Mouse (Mus musculus): ENCODE measurements around the gene Atf6b.

The Atf6b gene

DNA sequence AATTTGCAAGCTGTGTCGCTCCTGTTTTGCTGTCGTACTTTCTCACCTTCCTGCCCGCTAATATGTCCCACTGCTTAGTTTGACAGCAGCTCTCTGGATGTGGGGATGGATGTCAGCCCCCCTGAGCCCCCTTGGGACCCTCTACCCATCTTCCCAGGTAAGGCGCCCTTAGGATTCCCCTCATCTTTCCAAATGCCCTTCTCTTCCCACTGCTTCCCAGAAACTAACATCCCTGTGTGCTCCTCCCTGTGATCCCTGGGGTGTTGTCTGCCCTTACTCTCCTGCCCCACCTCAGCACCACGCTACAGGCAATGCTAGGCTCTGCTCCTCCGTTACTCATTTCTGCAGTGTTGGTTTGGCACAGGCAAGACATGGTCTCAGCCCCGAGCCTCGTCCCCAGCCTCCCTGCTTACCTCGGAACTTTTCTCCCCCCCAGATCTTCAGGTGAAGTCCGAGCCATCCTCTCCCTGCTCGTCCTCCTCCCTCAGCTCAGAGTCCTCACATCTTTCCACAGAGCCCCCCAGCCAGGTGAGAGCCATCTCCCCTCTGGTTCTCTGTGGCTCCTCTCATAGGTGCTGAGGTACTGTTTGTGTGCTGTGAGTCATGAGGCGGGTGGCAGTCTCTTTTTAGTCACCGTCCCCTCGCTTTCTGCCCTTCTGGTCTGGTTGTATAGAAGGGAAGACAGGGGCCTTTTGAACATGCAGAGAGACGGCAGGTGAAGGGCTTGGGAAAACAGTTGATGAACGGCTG, 1.4 kb downstream of the Atf6b start:
- DNase-seq (ENCODE audit: inconsistent ontology term): no peak

DNA sequence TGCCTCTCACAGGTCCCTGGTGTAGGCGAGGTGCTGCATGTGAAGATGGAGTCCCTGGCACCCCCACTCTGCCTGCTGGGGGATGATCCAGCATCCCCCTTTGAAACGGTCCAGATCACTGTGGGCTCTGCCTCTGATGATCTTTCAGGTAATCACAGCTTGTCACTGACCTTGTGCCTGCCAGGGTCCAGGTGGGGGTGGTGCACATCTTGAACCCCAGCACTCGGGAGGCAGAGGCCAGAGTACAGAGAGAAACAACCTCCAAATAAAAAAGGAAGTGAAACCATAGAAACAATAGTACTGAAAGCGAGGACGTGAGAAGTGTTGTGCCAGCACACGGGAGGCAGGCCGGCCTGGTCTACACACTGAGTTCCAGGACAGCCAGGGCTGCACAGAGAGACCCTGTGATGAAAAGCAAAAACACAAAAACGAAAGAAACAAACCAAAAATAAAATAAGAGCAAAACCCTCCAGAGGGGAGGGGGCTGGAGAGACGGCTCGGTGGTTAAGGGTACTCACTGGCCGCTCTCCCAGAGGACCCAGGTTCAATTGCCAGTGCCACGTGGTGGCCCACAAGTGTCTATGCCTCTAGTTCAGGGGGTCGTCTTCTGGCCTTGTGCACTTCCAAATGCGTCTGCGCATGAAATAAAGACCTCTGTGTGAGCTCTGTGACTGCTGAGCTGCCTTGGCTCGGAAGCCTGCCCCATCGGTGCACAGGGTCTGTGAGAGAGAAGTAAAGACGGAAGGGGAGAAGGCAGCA, 2.3 kb downstream of the Atf6b start:
- no peak for DNase-seq (ENCODE audit: inconsistent ontology term)

DNA sequence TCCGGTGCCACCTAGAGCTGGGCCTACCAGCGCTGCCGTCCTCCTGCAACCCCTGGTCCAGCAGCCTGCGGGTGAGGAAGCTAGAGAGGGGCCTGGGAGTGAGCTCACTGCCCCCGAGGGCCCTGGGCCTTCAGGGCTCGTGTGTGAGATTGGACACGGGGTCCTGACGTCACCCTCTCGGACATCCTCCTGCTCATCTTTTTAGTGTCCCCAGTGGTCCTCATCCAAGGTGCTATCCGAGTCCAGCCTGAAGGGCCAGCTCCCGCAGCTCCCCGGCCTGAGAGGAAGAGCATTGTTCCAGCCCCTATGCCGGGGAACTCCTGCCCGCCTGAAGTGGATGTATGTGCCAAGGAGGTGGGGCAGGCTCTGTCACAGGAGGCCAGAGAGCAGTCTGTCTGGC, 3.8 kb downstream of the Atf6b start:
- DNase-seq (ENCODE audit: inconsistent ontology term): no peak

DNA sequence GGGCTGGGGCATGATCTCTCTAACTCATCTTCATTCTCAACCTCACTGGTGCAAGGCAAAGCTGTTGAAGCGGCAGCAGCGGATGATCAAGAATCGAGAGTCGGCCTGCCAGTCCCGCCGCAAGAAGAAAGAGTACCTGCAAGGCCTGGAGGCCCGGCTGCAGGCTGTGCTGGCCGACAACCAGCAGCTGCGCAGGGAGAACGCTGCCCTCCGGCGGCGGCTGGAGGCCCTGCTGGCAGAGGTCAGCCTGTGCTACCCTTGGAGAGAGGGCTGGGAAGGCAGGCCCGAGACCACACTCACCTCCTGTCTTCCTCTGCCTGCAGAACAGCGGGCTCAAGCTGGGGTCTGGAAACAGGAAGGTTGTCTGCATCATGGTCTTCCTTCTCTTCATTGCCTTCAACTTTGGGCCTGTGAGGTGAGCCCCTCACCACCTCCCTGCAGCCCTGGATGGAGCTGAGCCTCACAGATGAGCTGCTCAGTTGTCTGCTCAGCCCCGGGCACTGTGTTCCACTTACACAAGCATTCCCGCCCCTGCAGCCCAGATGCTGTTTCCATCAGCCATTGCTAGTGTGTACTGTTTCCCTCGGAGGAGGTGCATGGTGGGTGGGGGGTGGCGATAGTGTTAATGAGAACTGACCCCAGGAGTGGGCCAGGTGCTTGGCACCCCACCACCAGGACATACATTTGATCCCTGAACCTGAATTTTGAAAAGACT, 4.7 kb downstream of the Atf6b start:
- DNase-seq (ENCODE audit: inconsistent ontology term): peak; percentile 54

DNA sequence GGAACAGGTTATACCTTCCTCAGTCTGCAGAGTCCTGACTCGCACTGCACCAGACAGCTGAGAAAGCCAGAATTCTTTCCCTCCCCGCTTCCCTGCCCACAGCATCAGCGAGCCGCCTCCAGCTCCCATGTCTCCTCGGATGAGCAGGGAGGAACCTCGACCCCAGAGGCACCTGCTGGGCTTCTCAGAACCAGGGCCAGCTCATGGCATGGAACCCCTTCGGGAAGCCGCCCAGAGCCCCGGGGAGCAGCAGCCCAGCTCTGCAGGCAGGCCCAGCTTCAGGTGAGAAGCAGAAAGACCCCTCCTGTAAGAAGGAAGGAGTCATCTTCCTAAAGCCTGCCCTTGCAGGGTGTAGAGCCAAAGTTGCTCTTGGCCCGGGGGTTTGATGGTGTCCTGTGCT, 5.6 kb downstream of the Atf6b start:
- DNase-seq (ENCODE audit: inconsistent ontology term): no peak

DNA sequence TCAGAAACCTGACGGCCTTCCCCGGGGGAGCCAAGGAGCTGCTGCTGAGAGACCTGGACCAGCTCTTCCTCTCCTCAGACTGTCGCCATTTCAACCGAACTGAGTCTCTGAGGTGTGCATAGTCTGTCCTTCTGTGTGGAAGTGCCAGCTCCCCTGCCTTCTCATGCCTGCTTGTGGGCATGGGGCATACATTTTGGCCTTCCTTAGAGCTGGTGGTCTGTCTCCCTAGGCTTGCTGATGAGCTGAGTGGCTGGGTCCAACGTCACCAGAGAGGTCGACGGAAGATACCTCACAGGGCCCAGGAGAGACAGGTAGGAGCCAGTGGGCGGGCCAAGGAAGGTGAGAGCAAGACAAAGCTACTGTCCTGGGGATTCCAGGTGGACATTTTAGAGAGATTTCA, 6.0 kb downstream of the Atf6b start:
- DNase-seq (ENCODE audit: inconsistent ontology term): no peak

DNA sequence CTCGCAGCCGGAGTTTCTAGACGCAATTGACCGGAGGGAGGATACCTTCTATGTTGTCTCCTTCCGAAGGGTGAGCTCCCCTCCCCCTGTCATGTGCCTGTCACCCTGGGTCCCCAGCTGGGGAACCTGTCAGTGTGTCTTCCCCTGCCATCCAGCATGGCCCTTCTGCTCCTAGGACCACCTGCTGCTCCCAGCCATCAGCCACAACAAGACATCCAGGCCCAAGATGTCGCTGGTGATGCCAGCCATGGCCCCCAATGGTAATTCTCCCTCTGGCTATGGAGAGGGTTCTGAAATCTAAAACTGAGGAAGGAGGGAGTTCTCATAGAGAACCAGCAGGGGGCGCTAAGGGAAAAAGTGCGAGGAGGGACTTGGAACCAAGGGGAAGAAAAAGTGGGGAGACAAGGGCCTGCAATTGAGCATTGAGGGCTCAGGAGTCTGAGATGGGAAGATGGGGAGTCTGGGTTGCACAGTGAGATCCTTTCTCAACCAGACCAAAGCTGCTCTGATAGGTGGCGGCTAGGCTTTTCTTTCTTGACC, 6.9 kb downstream of the Atf6b start:
- DNase-seq (ENCODE audit: inconsistent ontology term): peak; percentile 33

DNA sequence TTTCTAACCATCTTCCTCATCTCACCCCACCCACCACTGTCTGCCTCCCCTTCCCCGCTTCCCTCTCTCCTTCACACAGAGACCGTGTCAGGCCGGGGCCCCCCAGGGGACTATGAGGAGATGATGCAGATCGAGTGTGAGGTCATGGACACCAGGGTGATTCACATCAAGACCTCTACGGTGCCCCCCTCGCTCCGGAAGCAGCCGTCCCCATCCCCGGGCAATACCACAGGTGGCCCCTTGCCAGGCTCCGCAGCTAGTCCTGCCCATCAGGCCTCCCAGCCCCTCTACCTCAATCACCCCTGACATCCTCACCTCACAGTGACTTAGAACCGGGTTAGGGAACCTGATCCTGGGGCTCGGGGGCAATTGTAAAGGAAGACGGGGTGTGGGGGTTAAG, 7.4 kb downstream of the Atf6b start:
- no peak for DNase-seq (ENCODE audit: inconsistent ontology term)

DNA sequence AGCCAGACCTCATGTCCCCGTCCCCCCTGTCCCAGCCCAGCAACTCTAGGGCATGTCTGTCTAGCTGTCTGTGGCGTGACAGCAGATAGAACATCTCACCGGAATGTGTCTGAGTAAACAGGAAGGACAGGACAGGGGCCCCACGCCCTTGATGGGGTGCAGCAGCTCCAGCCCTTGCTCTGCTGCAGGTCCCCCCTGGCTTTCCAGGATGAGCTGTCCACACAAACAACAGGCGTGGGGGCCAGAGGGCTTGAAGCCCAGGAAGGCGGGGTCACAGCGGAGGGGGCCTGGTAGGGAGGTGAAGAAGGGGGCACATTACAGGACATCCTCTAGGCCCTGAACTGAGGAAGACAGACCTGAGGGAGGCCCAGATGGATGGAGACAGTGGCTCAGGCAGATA, 8.2 kb downstream of the Atf6b start:
- DNase-seq (ENCODE audit: inconsistent ontology term): no peak

DNA sequence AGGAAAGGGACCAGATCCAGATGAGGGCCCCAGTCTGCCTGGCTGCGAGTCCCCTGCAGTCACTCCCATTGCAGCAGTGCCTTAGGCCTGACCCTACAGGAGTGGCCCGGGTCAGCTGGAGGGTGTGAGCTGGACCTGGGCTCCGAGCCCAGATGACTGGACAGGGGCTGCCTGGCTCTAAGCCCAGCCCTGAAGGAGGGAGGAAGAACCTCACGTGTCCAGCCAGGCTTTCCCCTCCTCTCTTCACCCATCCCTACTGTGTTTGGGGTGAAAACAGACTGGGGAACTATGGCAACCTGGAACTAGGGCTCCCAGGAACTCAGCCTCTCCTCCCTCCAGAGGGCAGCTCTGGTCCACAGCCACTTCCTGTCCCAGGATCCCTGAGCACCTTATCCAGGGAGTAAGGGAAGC, 8.6 kb downstream of the Atf6b start:
- peak; percentile 97 for DNase-seq (ENCODE audit: inconsistent ontology term)

DNA sequence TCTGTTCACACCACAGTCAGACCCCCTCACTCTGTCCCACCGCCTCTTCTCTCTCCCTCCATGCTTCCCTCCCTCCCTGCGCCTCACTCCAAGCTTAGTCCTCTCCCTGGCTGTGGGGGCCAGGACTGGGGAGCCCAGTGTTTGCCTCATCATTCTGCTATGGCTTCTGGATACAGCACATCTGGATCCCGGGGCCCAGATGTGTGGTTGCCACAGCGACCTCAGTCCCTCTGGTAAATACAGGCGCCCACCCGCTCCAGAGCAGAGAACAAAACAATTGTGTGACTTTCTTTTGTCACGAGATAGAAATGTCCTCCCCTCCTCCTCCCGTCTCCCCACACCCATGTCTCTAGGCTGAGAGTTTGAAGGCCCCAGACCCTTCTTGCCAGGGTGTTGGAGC, 9.7 kb downstream of the Atf6b start:
- DNase-seq (ENCODE audit: inconsistent ontology term): no peak

DNA sequence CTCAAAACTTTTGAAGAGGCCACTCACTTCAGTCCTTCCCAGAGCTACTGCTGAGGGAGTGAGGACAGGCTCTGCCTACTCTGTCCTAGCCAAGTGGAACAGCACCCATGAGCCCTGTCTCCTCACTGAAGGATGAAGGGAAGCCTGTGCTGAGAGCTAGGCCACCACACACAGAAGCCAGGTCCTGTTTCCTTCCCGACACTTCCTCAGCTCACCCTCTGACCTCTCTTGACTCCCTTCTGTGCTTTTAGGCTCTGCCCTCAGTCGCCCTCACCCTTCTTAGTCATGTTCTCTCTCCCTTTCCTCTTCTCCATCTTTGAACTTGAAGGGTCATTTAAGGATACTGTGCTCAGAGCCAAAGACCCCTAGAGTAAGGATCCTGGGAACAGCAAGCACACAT, 10.3 kb downstream of the Atf6b start:
- DNase-seq (ENCODE audit: inconsistent ontology term): no peak

DNA sequence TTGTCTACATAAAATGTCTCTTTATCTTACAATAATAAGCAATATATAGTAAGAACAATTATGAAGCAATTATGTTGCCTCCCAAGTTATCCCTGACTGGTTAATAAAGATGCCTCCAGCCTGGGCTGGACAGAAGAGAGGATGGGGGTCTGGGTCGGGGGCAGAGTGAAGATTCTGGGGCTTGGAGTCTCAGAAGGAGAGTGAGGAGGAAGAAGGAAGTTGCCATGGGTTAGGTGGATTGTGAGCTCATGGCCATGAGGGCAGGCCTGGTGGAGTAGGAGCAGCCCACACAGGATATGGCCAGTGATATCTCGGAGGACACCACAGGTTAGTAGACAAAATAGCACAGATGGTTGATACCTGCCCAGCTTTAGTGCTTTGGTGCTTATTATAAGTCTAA, 11.2 kb downstream of the Atf6b start:
- no peak for DNase-seq (ENCODE audit: inconsistent ontology term)

DNA sequence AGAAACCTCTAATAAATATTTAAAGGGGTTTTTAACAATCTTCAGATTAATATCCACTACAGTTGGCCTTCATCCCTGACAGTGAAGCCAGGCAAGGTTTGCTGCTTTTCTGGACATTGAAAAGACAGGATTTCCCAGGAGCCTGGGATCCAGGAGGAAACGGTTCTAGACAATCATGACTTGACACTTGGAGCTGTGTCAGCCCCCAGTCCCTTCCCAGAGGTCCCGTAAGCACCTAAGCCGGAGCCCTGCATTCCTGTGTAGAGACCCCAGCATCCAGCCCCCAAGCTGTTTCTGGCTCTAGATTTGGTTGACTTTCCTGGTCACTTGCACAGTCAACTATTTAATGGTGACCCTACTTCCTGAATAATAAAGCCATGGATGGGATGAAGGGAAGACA, 11.6 kb downstream of the Atf6b start:
- DNase-seq (ENCODE audit: inconsistent ontology term): no peak

DNA sequence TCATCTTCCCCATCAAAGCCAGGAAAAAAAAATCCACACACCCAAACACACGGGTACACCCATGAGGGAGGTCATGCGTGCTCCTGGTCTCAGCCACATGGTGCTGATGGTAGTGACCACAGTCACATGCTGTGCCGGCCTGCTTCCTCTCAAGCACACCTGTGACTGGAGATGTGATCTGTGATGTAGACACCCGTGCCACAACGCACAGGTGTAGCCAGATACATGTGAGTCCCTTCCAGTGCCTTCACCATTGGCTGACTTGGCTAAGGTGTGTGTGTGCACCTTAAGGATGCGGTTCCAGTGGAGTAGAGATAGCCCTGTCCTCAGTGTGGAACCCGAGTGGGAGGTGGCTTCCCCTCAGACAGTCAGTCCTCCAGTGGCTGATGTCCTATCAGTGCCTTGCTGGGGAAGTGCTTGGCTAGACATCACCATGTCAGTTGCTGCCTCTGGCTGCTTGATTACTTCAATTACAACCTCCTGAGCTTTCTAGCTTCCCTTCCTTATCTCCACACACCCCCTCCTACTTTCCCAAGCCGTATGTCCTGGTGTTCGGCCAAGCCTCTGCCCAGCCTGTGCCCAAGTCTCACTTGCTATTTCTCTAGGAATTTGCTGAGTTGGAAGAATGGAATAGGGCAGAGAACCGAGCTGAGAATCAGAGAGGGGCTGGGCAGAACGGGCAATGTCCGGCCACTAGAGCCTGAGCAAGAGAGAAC, 12.4 kb downstream of the Atf6b start:
- DNase-seq (ENCODE audit: inconsistent ontology term): peak; percentile 36

DNA sequence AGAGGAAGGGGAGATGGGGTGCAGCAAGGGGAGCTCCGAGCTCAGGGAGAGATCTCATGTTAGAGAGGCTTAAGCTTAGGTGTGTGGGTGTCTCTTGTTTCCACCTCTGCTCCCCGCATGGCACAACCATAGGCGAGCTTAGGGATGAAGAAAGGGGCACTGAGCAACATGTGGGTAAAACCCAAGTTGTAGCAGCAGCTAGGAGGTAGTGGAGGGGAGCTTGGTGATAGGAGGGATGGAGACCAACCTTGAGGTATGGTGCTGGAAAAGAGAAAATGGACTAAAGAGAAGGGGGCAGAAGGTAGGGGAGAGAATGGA, 12.9 kb downstream of the Atf6b start:
- no peak for DNase-seq (ENCODE audit: inconsistent ontology term)

DNA sequence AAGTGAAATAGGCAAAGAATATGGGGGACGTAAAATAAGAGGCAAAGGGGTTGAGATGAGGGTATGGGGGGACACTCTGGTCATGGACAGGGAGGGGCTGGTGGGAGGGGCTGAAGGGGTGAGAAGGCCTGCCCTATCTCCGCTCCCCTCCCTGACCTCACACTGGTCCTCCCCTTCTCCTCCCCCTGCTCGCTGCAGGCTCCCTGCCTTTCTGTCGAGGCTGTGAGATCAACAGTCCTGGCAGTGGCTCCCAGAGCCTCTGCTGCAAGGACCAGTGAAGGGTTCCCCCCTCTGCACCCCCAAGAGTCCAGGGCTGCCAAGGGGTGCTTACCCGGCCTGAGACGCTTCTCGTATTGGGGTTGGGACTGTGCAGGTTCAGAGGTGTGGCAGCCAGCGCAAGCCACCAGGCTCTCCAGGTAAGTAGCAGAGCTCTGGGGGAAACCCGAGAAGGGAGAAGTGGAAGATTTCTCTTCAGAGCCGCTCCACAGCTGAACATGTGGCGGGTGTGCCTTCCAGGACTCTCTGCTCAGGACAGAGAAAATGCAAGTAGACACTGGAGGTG, 13.4 kb downstream of the Atf6b start:
- DNase-seq (ENCODE audit: inconsistent ontology term): no peak

DNA sequence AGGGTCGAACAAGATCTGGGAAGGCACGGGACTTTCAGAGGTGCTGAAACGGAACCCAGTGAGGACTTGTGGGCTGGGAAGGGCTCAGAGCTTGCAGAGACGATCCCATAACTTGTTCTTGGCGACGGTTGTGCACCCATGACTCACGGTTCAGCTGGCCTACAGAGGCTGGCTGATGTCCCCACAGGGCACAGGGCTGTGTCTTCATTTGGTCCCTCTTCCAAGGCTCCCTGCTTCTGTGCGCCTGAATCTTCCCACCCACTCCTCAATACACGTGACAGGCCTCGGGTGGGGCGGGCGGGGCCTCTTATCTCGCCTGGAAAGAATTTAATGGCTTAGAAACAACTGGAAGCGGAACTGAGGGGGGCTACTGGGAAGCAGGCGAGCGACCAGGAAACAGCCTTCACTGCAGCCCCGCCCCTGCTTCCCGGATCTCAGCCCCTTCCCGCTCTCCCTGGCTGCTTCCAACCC, 14.2 kb downstream of the Atf6b start:
- DNase-seq (ENCODE audit: inconsistent ontology term): peak; percentile 62

DNA sequence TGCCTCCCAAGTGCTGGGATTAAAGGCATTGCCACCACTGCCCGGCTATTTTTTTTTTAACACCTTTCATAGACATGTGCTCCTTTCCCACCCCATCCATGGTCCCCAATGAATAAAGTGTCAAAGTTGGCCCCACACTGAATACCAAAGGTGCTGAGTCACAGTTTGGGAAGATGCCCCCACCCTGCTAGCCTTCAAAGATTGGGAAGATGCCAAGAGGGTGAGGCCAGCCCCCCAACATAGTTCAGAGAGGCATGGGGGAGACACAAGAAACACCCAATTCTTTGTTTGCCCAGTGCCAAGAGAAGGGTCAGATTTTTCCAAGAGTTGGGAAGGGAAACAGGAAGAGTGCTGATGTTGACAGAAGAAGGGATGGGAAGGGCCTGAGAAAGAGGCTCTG, 15.5 kb downstream of the Atf6b start:
- no peak for DNase-seq (ENCODE audit: inconsistent ontology term)

DNA sequence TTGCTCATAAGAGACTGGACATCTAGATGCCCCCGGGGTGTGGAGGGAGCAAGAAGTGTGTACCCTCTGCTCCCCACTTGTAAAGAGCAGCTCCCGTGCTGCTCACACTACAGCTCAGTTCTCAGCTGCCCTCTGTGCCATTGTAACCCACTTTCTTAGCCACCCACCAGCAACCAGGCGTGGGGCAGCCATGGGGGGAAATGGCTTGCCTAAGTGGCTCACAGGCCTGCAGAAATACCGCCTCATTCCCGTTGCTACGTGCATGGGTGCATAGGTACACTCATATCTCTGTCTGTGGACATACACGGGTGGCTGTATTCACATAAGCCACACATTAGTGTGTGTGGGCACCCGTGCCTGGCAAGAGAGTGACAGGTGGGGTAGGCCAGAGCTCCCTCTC, 16.0 kb downstream of the Atf6b start:
- DNase-seq (ENCODE audit: inconsistent ontology term): no peak

DNA sequence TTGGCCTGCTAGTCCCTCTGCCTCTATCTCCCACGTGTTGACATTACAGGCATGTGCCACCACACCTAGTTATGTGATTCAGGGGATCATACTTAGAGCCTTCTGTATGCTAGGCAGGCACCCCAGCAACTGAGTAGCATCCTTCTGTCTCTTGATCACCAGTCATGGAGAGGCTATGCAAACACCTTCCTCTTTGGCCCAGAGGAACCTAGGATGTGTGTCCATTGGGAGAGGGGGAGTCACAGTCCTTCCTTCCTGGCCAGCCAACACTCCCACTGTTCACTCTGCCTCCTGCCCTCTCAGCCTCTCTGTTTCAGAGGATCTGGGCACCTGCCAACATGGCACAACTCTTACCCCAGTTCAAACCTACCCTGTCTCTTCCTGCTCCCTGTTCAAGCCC, 16.6 kb downstream of the Atf6b start:
- DNase-seq (ENCODE audit: inconsistent ontology term): no peak

DNA sequence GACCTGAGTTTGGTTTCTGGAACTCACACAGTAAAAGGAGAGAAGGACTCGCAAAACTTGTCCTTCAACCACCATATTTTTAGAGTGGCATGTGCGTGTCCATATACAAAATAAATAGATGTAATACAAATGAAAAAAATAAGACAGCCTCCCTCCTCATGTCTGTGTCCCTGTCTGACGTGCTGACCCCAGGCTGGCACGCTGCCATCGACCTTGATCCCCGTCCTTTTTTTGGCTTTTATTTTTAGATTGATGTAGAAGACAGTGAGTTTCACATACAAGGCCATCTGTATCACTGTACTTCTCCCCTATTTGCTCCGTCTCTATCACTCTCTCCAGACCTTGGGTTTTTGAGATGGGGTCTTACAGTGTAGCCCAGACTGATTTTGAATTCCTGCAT, 17.5 kb downstream of the Atf6b start:
- DNase-seq (ENCODE audit: inconsistent ontology term): no peak
